9 mouse cellular contexts compared by ENCODE assay signal in genomic region chr1:191153052-191153451, GRCm38 (mm10). TPM values are rescaled to one million over a fixed set of nuclear protein-coding genes. Genes with fewer than 3 reads are reported as not detected.
DNase-seq lines count a peak whose midpoint lies in the region; TF ChIP-seq lines count a peak whose summit lies in the region.
"Had no signal": no experiment of that assay in that cellular context is flagged by ENCODE, and none has a peak within 500 bp of the region (broad histone marks: within the 10 kb centered on the region; RNA-seq: fewer than 3 reads in every experiment).

No protein-coding gene starts in this region.

- peaks cover 16% of the 10 kb centered on the region for H3K9me3 ChIP-seq in embryonic facial prominence, embryonic 10.5 days
- H3K9me3 ChIP-seq: hindbrain, embryonic 15.5 days had no signal

- H3K9ac ChIP-seq in liver, adult 2 months (ENCODE audit: low read depth, low read length): no peak overlapping the region
- H3K9ac ChIP-seq: hindbrain, embryonic 15.5 days had no signal

- no peak overlapping the region for H3K4me3 ChIP-seq in embryonic facial prominence, embryonic 10.5 days
- H3K4me3 ChIP-seq in liver, adult 2 months (ENCODE audit: insufficient read depth, low read depth, low read length): no peak overlapping the region
- H3K4me3 ChIP-seq: hindbrain, embryonic 15.5 days had no signal

- WGBS in embryonic facial prominence, embryonic 10.5 days: 15% methylated on average over 4 of the region's 4 CpGs
- WGBS in liver, adult 2 months: 23% methylated on average over 4 of the region's 4 CpGs

- H3K4me1 ChIP-seq in embryonic facial prominence, embryonic 10.5 days: peaks cover 6% of the 10 kb centered on the region; the same call in 1 of the 2 replicates
- no peaks in the 10 kb centered on the region for H3K4me1 ChIP-seq in liver, adult 2 months (ENCODE audit: control insufficient read depth, insufficient read depth, low read length)
- H3K4me1 ChIP-seq: hindbrain, embryonic 15.5 days had no signal

- H3K27me3 ChIP-seq in embryonic facial prominence, embryonic 10.5 days (replicated peaks; ENCODE audit: low read depth, poor library complexity, severe bottlenecking): no peaks in the 10 kb centered on the region
- H3K27me3 ChIP-seq in liver, adult 2 months (ENCODE audit: control insufficient read depth, insufficient read depth, low read length): no peaks in the 10 kb centered on the region
- H3K27me3 ChIP-seq: hindbrain, embryonic 15.5 days had no signal

- no peaks in the 10 kb centered on the region for H3K79me2 ChIP-seq in liver, adult 2 months (ENCODE audit: control insufficient read depth, insufficient read depth, low read length)

- H3K36me3 ChIP-seq in embryonic facial prominence, embryonic 10.5 days (replicated peaks): no peaks in the 10 kb centered on the region
- H3K36me3 ChIP-seq in liver, adult 2 months (ENCODE audit: control insufficient read depth, insufficient read depth, low read length): no peaks in the 10 kb centered on the region
- H3K36me3 ChIP-seq: hindbrain, embryonic 15.5 days had no signal

- TF ChIP-seq POLR2A in liver, adult 2 months (IDR thresholded peaks at IDR 0.05; ENCODE audit: extremely low read depth, insufficient read depth, low read length): no peak

- DNase-seq in adrenal gland, adult (ENCODE audit: inconsistent age in 2 of 2, low spot score in 1 of 2): peak; percentile 33 to 81
- DNase-seq in adrenal gland, postnatal 4 days (ENCODE audit: low spot score in 2 of 2): no peak
- DNase-seq in urinary bladder, postnatal 25 days (ENCODE audit: low spot score): peak; percentile 41
- no peak for DNase-seq in urinary bladder, postnatal 10 days (ENCODE audit: low spot score)
- DNase-seq in embryonic facial prominence, embryonic 10.5 days (ENCODE audit: low spot score): peak; percentile 47
- DNase-seq in hindlimb bud, embryonic 11.5 days (ENCODE audit: extremely low spot score, low read depth, low spot score): peak; percentile 8
- peak; percentile 29 for DNase-seq in liver, adult 2 months (ENCODE audit: extremely low read depth, low read depth, low spot score)
- DNase-seq in retina, embryonic 14.5 days (ENCODE audit: low spot score): peak; percentile 79

- H3K27ac ChIP-seq in embryonic facial prominence, embryonic 10.5 days (replicated peaks): no peak overlapping the region
- no peak overlapping the region for H3K27ac ChIP-seq in liver, adult 2 months (replicated peaks; ENCODE audit: insufficient read depth, low read depth, low read length)
- H3K27ac ChIP-seq: hindbrain, embryonic 15.5 days had no signal

- TF ChIP-seq CTCF in liver, adult 2 months (IDR thresholded peaks at IDR 0.05; ENCODE audit: low read depth, low read length): peak; percentile 72

RNA-seq across cellular contexts. Expression of gene Fam71a, which starts 11.6 kb away (rescaled TPM):
- not detected for total RNA-seq in adrenal gland, postnatal 4 days (2021)
- polyA plus RNA-seq in embryonic facial prominence, embryonic 10.5 days (2016; fragmentation: Nextera tagmentation; extraction: Ambion mirVana): not detected in 2 replicates
- total RNA-seq in liver, adult 2 months (2014; rRNA removed): not detected in 2 replicates
- not detected in 2 replicates for polyA plus RNA-seq in liver, adult 2 months (2012; rRNA removed)
- polyA plus RNA-seq: hindbrain, embryonic 15.5 days had no signal

RNA-seq across cellular contexts. Expression of gene Batf3, which starts 55.4 kb away (rescaled TPM):
- 1 to 10 TPM; 3.3 to 3.4 TPM for total RNA-seq in adrenal gland, postnatal 4 days (2021)
- 7.1 and 9.8 TPM in 2 replicates for polyA plus RNA-seq in embryonic facial prominence, embryonic 10.5 days (2016; fragmentation: Nextera tagmentation; extraction: Ambion mirVana)
- total RNA-seq in liver, adult 2 months (2014; rRNA removed): 1.6 and 2.2 TPM in 2 replicates
- 2.5 and 2.9 TPM in 2 replicates for polyA plus RNA-seq in liver, adult 2 months (2012; rRNA removed)

Comparison
In these comparisons a context has a peak if more than half of its experiments do, and no peak if none do; other contexts are left out.
1. DNase-seq: peak in adrenal gland, adult (2 of 2), urinary bladder, postnatal 25 days (single experiment), embryonic facial prominence, embryonic 10.5 days (single experiment), hindlimb bud, embryonic 11.5 days (single experiment), liver, adult 2 months (single experiment) and retina, embryonic 14.5 days (single experiment); none in adrenal gland, postnatal 4 days (0 of 2) and urinary bladder, postnatal 10 days (single experiment).